Mouse (Mus musculus) cerebellum, adult 11 months (tissue): ENCODE data around the gene Bag6.

ENCODE experiments used
- DNase-seq: peaks from one replicate; pipeline ENCODE4 v3.0.0; 2022

Gene Bag6

GRCm38 (mm10) chr17:35134801-35135590 lies at the start of gene Bag6:
Gene Bag6 (plus strand): TSS chr17:35135178.
- peak; percentile 96 for DNase-seq

DNA sequence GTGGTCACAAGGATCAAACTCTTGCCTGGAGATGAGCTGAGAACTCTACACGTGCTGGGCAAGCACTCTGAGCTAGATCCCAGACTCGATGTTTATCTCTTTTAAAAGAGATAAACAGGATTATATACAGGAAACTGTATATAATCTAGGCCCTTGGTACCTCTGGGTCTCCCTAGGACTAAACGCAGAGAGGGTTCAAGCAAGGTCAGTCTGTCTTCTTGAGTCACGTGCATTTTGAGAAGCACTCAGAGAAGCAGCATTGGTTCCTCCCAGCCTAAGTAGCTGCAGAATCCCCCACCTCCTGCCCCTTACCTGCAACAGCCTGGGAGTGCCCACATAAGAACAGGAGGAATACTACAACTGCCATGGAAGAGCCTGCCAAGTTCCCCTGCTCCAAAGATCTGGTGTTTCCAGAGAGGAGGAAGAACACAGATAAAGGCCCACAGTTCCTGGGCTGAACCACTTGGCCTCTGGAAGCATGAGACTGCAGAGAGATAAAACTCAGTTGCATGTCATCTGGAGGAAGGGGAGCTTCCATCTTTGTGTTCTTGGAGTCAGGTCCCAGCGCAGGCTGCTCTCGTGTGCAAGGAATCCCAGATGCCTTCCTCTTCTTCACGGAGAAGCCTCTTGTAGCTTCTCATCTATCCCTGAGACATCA lies 49.6 kb upstream of the Bag6 start, which contains the start of gene Ly6g6f:
Ly6g6f (minus strand) TSS at position 403 of the 658 bp plus-strand sequence.
- DNase-seq: no peak

GRCm38 (mm10) chr17:35088151-35088550 lies 46.8 kb upstream of the Bag6 start:
- no peak for DNase-seq

- DNase-seq: peak; percentile 94
Measured at GRCm38 (mm10) chr17:35088825-35089644, 45.9 kb upstream of the Bag6 start, which contains the start of gene Abhd16a. Gene Abhd16a (plus strand): TSS chr17:35089263.

GRCm38 (mm10) chr17:35090166-35090932 lies 44.6 kb upstream of the Bag6 start:
- DNase-seq: peak; percentile 86

DNA sequence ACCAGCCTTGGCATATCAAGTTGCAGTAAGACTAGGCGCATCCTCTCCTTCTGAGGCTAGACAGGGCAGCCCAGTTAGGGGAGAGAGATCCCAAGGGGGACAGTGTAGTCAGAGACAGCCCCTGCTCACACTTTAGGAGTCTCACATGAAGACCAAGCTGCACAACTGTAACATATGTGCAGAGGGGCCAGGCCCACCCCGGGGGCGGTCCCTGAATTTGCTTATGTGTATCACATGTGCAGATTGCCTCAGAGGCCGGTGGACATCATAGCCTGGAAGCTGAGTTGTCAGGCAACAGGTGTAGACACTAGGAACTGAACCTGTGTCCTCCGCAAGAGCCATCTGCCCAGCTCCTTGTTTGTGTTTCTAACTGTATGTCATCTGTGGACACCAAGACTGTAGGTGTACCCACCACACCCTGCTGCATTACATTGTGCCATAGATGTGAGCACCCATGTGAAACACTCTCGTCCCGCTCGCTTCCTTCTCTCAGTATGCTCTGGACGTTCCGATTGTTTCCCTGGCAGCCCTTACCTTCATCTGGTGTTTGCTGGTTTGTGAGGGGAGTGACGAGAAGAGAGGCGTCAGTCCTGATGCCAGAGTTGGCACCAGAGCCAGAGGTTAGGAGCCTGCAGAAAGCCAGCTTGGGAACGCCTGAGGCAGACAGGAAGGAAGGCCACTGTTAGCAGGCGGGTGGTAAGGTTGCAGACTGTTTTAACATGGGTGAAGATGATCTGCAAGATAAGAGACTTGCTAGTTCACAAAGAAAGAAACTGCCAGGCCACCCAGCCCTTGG lies 42.4 kb upstream of the Bag6 start:
- DNase-seq: no peak

DNA sequence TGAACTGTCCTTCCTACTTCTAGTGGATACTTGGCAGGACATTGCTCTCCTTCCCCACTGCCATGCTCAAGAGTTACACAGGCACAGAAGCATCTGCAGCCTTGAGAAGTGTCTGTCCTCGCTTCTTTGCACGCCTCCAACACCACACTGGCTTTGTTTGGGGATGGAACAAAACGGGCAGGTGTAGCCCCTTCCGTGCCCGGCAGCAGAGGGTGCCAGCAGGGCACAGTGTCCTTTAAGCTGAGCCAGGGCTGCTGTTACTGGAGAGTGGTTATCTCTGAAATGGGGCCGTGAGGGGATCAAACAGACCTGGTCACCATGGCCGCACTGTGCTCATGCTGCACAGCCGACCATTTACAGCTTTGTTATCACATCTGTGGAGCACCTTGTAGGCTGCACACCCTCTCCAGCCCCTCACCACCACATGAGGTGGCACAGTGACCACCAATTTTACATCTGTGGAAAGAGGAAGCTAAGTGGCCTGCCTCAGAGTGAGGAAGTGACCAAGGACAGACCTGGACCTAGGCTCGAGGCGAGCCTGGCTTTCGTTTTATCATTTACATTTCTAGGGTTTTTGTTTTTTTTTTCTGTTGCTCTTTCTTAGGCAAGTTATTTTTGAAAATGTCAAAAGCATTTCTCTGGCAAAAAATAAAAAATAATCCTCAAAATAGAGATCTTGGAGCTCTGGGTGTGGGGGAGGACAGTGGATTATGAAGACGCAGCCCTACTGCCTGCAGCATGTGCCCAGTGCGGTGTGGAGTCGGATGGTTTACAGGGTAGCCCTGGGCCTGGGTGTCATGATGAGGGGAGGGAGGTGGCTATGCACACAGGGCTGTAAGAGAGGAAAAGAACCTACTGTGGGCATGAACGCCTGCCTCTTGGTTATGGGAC lies 40.3 kb upstream of the Bag6 start:
- DNase-seq: no peak

DNA sequence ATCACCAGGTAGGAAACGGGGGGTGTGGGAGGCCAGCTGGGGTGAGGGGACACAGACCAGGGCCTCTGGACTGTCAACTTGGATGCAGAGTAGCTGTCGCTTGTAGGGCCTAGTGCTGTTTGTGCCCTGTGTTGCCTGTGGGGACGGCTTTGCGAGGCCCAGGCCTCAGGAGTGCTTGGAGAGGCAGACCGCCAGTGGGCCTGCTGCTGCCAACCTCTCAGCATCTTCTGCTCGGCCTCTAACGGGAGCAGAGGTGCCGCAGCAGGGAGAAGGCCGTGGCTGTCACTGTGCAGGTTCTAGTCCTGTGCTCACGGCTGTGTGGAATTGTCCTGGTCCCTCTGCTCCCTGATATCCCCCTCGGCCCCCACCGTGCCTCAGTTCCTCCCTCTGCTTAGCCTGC lies 38.4 kb upstream of the Bag6 start:
- no peak for DNase-seq

GRCm38 (mm10) chr17:35097164-35097655 lies 37.8 kb upstream of the Bag6 start:
- peak; percentile 65 for DNase-seq

DNA sequence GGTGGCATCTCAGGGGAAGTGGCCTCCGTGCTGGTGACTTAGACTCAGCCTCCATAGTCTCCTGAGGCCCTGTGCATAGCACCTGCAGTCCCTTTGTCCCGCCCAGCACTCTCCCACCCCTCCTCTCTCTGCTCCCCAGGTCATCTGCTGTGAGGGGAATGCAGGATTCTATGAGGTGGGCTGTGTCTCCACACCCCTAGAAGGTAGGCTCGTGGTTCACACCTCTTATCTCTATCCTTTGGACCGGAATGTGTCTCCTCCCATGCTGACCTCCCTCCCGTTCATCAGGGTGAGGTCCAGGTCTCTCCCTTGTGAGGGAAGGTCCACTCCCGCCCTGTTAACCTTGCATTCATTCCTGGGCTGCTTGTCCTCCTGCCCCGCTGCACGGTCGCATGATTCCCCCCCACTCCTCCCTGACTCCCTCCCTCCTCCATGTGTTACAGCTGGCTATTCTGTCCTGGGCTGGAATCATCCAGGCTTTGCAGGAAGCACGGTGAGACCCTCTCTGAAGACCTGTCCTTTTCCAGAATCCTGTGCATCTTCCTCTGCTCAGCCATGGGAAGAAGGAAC lies 34.7 kb upstream of the Bag6 start:
- no peak for DNase-seq

DNA sequence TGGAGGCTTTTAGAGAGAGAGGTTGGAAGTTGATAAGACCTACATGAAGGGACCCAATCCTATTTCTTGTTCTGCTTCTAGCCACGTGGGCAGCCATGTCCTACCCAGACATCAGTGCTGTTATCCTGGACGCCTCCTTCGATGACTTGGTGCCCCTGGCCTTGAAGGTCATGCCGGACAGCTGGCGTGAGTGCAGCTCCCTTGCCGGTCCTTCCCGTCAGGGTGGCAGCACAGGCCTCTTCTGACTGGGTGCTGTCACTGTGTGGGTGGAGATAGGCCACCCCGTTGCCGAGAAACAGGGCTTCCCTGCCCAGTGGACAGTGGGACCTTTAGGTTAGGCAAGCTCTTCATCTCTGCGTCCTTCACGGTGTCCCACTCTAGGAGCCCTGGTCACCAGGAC lies 33.8 kb upstream of the Bag6 start:
- DNase-seq: no peak

DNA sequence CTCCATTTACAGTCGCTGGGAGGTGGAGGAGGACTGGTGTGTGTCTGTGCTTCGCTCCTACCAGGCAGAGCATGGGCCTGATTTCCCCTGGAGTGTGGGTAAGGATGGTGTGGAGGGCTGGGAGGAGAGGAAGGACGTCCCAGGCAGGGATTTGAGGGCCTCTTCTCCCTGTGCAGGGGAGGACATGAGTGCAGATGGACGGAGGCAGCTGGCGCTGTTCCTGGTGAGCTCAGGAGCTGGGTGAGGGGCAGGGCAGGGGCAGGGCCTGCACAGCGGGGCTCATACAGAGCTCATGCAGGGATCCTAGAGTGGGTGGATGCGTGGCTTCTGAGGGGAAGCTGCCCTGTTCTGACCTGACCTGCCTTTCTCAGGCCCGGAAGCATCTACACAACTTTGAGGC lies 32.7 kb upstream of the Bag6 start:
- DNase-seq: no peak

GRCm38 (mm10) chr17:35103221-35103690 lies 31.7 kb upstream of the Bag6 start:
- DNase-seq: no peak

DNA sequence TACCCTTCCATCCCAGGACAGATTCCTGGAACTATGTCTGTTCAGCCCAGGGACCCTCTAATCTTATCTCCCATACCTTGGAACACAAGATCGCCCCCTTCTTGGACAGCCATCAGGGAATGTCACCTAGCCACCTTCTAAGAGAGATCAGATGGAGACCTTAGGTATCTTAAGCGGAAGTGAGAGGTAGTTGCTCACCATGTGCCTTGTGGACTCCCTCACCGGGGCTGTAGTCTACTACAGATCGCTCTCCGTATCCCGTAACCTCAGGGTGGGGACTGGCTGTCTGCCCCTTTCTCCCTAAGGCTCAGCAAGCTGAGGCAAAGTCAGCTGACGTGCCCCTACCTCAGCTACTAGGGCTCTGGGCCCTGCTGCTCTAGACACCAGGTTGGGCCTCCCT lies 30.9 kb upstream of the Bag6 start:
- no peak for DNase-seq

DNA sequence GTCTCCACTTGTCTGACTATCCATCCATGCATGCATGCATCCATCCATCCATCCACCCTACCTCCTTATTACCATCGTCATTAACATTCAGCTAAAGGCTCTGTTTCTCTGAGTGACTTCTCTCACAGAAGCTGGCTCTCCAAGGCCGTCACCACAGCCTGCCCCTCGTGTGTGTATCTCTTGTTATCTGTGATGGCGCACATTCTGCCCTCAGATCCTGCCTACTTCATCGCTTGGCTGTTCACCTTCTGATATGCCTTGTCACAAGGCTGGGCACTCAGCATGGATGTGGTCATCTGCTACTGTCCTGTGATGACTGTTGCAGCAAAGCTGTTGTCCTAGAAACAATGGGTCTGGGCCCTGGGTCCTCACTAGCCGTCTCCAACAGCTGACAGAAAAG lies 30.2 kb upstream of the Bag6 start:
- DNase-seq: no peak

GRCm38 (mm10) chr17:35105740-35106389 lies 29.1 kb upstream of the Bag6 start:
- peak; percentile 63 for DNase-seq

DNA sequence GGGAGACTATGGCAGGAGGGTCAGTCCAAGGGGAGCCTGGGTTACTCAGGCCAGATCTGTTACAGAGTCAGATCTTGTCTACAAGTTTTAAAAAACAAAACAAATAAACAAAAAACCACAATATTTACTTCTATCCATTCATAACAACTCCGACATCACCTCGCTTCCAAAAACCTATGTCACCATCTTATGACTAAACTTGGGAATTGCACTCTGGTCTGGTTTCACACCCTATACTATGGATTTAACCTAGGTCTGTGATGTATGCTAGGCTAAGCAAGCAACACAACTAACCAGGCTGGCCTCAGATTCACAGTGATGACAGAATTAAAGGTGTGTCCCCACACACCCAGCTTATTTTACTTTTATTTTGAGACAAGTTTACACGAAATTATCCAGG lies 28.5 kb upstream of the Bag6 start:
- no peak for DNase-seq

GRCm38 (mm10) chr17:35108097-35108496 lies 26.9 kb upstream of the Bag6 start, which contains the start of gene Ly6g5c:
Gene Ly6g5c (plus strand): TSS chr17:35108279.
- peak; percentile 62 for DNase-seq

- DNase-seq: no peak
Measured at GRCm38 (mm10) chr17:35111774-35112173, 23.2 kb upstream of the Bag6 start.
